Mouse (Mus musculus) adrenal gland, adult 8-10 months (tissue): ENCODE measurements at regions not wholly inside any gene's neighbourhood (a gene's known extent, or its start where the extent isn't known, plus 50 kb on each side); places are given as distances from the start of the nearest gene placed in this dataset.

Experiments used
- DNase-seq: peaks from one replicate; pipeline ENCODE4 v3.0.0; 2022

GRCm38 (mm10) chr7:88544393-88544792 lies 114.3 kb downstream of the Rab38 start:
- DNase-seq: peak; percentile 2

- no peak for DNase-seq
These were observed 115.0 kb downstream of the Rab38 start for GRCm38 (mm10) chr7:88544976-88545654.

GRCm38 (mm10) chr7:88575073-88575472 lies 145.0 kb downstream of the Rab38 start:
- no peak for DNase-seq

- DNase-seq: no peak
These were observed 170.7 kb downstream of the Rab38 start for GRCm38 (mm10) chr7:88600781-88601180.
